Mouse (Mus musculus) megakaryocyte, adult 5-6 weeks (primary cell): ENCODE measurements at regions not wholly inside any gene's neighbourhood (a gene's known extent, or its start where the extent isn't known, plus 50 kb on each side); places are given as distances from the start of the nearest gene placed in this dataset.

Experiments
- ATAC-seq: 2 replicates; pipeline ENCODE4 v1.8.0; 2016; ENCODE audit warnings: mild to moderate bottlenecking, inconsistent platforms; ENCODE audit not compliant: poor library complexity, severe bottlenecking

DNA sequence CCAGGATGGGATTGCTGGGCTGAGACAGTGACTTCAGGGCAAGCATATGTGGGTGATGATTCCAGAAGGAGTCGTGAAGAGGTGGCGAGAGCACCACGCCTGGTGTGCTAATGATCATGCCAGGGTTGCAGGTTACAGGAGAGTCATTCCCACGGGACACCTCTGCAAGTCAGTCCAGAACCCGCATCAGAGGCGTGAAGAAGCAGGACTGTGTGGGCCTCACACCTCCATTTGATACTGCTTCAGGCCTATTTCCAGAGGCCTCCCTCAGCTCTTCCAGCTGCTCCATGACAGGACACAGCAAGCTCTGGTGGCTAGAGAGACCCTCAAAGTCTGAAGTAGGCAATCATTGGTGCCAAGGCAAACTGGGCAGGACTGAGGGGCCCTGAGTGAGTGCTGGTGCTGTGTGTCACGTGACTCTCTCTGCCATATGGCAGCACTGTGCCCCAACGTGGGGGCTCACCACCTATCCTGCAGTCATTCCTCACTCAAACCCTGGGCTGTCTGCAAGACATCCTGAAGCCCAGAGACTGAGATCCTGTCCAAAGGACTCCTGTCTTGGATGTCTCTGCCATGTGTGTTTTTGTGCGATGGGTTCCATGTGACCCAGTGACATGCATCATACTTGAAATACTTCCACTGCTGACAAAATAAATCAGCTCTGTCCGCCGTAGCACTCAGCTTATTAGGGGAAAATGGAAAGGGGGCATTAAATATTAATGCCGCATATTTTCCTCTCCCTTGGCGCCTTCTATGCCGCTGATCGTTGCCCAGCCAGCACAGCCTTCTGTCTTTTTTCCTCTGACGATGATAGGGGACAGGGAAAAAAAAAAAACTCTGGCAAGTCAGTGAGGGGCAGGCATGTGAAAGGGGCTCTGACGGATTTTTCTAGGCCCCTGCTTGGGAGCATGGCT, 247.6 kb upstream of the Habp2 start:
- no peak for ATAC-seq

DNA sequence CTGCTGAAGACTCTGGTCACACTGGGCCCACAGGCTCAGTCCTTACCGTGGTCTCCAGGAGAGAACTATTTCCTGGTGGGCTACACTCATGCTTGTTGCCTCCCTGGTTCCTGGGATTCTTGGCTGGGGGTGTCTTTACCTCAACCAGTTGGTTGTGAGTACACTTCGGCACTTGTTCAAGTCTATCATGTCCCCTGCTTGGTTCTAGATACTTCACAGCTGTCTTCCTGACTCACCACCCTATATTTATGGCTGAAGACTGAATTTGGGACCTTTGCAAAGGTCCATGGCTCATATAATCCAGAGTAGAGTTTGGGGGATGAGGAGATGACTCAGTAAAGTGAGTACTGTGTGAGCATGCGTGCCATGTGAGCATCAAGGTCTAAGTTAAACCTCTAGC, 245.0 kb upstream of the Habp2 start:
- no peak for ATAC-seq

DNA sequence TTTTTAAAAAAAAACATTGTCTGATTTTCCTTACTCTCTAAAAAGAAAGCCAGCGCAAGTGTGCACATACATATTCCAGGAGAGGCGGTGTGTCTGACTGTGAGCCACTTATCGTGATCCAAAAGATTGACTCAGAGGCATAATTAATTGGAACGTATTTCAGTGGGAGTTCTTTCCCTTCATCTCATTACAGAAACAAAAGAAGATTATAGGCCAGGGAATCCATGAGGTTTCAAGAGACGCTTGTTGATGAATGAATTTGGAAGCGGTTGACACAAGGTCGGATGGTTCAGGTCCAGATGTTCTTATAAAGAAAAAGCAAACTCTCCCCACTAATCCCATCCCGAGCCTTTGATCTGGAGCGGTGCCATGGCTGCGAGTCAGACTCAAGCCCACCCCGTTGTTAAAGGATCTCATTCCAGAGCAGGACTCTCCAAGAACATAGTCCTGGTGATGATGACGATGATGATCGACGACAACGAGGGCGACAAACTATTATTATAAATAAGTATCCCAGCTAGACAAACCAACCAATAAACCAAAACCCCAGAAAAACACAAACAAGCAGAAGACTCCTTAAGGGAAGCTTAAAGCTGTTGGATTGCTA, 240.1 kb upstream of the Habp2 start:
- ATAC-seq = no peak

DNA sequence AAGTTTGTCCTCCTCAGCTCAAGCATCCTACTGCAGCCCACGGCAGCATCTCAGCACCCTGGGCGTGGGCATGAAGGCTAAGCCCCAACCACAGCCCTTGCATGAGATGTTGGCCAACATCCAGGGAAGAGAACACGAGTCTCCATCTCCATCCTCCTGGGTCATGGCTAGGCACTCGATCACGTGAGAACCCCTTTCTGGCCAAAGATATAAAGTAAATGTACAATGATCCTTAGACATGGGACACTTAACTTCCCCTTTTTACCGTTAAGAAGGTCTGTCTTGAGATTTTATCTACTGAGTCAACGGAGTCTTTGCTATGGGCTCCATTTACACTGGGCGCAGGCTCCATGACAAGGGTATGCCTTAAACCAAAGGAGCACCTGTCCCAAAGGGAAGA, 232.8 kb upstream of the Habp2 start:
- no peak for ATAC-seq

DNA sequence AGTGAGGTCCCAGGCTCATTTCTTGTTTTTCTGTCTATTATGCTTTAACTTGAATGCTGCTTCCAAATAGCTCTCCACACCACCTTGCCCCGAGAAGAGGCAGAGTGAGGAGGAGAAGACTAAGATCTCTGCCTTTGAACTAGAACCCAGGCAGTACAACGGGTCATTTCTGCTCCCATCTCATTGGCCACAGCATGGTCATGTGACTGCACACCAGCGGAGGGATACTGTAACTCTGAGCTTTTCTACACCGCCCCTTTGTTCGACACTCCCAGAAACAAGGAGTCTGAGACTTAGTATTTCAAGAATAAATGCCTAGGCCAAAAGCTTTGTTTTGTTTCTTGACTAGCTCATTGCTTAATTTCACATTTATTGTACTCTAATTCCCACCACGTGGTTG, 230.5 kb upstream of the Habp2 start:
- ATAC-seq = no peak

- no peak for ATAC-seq
Measured at GRCm38 (mm10) chr19:56061882-56062540, 224.9 kb upstream of the Habp2 start.

- ATAC-seq = no peak
Measured at GRCm38 (mm10) chr19:56063099-56063498, 223.8 kb upstream of the Habp2 start.

- ATAC-seq = no peak
Measured at GRCm38 (mm10) chr19:56065730-56066129, 221.2 kb upstream of the Habp2 start.

GRCm38 (mm10) chr19:56068165-56068564, 218.8 kb upstream of the Habp2 start:
- peak; percentile 54 for ATAC-seq

- ATAC-seq = peak; percentile 88
Measured at GRCm38 (mm10) chr19:56068854-56069253, 218.1 kb upstream of the Habp2 start.

- ATAC-seq = 0 out of 2 replicates have a peak, but pooled peaks have one; percentile 6
Measured at GRCm38 (mm10) chr19:56069266-56069665, 217.7 kb upstream of the Habp2 start.

DNA sequence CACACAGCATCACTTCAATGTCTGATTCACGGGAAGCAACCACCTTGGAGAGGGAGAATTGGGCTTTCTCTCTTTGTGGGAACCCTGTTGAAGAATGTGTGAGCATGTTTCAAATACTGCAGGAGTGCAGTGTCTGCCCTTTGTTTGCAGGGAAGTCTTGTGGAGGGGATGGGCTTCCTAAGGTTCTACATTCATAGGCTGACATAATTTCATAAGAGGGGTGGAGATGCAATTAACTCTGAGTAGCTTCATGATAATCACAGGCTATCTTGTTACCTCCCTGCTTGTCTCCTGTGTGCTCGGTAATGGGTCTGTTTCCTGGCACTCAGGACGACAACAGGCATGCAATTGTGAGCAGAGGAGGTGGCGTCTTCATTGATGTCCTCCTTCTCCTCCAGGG, 215.6 kb upstream of the Habp2 start:
- no peak for ATAC-seq

- no peak for ATAC-seq
Measured at GRCm38 (mm10) chr19:56076128-56076527, 210.8 kb upstream of the Habp2 start.

DNA sequence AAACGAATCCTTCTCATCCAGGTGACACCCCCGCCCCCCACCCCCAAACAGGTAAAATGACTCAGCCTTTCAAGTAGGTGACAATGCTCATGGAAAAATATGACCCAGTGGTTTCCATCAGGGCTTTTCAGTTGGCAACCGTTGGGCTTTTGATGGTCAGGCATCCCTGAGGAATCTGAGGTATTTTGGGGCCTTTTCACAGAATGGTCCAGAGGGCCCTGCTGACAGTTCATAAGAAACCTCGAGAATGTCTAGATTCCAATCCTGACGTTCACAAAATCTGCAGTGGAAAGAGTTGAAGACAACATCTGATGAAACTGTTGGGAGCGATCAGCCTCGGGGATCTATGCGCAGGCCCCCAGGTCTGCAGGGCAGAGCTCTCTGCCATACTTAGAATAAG, 209.4 kb upstream of the Habp2 start:
- ATAC-seq = no peak

DNA sequence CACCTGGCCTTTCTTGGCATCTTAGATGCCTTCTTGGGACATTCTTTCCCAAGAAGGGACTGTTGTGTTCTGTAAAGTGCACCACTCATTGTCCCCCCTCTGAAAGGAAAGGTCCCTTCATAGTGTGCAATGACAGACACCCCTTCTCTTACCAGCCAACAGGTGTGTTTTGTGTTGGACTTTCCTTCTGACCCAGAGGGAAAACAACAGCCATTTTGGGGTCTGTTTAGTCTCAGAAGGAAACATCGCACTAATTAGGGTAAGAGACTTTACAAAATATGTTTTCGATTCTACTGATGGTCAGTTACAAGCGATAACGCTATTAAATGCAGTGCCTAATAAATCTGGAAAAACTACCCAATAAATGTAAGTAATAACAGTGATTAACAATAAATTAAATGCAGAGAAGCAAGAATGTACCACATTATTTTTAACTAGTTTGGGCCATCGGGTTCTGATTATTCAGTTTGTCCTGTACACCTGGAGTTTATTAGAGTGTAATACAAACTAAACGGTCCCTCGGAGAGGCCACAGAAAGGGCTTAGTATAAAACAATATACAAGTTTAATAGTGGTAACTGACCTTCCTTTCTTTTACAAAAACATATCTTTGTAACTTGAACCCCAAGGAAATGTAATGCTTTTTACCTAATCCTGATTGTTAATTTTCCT, 200.4 kb upstream of the Habp2 start:
- ATAC-seq = no peak

DNA sequence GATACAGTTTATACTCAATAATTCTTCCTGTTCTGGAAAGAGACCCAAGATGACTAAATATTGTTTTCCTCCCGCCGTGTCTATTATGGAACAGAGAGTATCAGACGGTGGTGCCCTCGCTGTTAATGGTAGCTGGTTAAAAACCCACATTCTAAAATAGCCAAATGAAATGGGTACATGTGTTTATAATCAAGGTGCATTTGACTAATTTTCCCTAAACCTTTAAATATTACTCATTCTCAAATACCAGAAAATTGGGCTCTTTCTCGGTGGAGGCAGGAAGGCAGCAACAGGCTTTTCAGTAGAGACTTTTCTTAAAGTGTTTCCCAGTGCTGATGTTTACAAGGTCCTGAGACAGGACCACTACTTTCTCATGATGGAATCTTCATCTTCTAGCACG, 199.8 kb upstream of the Habp2 start:
- no peak for ATAC-seq

GRCm38 (mm10) chr19:56089795-56090375, 197.1 kb upstream of the Habp2 start:
- no peak for ATAC-seq

- no peak for ATAC-seq
Measured at GRCm38 (mm10) chr19:56091581-56091980, 195.4 kb upstream of the Habp2 start.

DNA sequence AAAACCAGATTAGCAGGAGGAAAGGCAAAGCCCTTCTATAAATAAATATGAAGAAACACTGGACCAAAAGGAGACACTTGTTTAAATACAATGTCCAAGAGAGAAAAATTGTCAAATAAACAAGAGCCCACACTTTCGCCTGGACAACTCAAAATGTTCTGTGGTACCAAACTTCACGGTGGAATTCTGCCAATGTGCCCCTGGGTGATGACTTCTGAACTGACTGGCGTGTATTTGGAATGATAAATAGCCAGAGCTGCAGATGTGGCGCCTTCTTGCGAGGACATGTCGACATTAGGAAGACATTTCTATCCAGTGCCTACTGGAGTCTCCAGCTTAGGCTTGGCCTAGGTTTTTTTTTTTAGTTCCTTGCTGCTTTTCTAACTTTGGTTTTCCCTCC, 191.1 kb upstream of the Habp2 start:
- no peak for ATAC-seq

DNA sequence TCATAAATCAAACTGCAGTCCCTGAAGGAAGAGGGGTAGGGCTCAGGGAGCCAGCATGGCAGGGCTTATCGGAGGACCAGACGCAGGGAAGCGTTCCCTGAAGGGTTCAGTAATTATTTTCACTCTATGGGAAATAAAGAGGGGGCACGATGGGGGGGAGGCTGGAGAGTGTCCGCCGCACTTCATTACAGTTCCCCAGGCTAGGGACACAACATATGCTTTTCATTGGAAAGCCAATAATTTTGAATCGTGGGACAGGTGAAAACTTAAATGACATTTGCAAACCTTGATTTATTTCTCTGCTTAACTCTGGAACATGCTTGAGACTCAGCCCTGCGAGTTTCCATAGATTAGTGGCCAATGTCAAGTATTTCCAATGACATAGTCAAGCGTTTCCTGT, 187.2 kb upstream of the Habp2 start:
- ATAC-seq = no peak
